Mouse (Mus musculus) granulocyte monocyte progenitor cell, adult 5-6 weeks (primary cell): ENCODE measurements around the gene Slc23a3. TPM values are rescaled to one million over a fixed set of nuclear protein-coding genes. Genes with fewer than 3 reads are reported as not detected.

Experiments
- ATAC-seq: replicated peaks from 2 replicates; pipeline ENCODE4 v1.8.0; 2016; ENCODE audit warnings: mild to moderate bottlenecking, moderate TSS enrichment, inconsistent platforms; ENCODE audit not compliant: poor library complexity, severe bottlenecking
- total RNA-seq, 2 experiments: library from RNA; stranded (forward) in 1 of 2; stranded (reverse) in 1 of 2; fragments of 200-712, 200-1000 nt in 1 of 2; fragments of >200 nt in 1 of 2; fragmentation: Nextera tagmentation in 1 of 2; gene quantifications; 2 replicates each; pipeline ENCODE4 v1.2.3; 2014 to 2017

The Slc23a3 gene
- total RNA-seq, 2 experiments from 2014 or later, result 1.4 TPM; not detected in 1

DNA sequence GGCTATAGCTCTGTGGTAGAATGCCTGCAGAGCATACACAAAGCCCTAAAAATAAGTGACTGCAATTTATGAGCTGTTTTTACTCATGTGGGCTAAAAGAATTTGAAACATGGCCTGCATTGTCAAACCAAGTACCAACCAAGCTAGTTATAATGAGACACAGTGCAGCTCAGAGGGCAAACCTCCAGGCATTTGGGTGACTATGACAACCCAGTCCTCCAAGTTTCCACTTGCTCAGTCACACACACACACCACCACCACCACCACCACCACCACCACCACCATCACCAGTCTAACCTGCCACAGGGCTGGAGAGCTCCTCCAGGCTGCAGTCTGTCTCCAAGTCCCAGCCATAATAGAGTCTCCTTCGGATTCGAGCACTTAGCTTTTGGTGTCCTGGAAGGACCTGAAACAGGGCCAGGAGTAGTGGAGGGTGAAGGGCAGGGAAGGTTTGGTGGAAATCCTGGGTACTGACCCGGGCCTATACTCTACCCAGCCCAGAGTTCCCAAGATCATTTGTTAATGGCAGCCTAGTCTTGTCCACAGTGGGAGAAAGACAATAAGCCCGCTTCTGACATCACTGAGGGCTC, 7.0 kb upstream of the Slc23a3 start:
- no peak for ATAC-seq

DNA sequence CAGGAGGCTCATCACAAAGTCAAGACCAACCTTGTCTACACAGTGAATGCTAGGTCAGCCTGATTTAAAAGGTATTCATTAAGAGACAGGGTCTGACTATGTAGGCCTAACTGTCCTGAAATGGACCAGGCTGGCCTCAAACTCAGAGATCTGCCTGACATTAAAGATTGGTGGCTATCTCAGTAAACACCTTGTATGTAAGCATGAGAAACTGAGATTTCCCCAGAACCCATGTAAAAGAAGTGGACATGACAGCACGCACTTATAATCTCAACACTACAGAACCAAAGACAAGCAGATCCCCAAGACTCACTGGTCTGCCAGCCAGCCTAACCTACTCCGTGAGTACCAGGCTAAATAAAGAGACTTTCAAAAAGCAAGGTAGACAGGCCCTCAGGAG, 4.8 kb upstream of the Slc23a3 start:
- no peak for ATAC-seq

DNA sequence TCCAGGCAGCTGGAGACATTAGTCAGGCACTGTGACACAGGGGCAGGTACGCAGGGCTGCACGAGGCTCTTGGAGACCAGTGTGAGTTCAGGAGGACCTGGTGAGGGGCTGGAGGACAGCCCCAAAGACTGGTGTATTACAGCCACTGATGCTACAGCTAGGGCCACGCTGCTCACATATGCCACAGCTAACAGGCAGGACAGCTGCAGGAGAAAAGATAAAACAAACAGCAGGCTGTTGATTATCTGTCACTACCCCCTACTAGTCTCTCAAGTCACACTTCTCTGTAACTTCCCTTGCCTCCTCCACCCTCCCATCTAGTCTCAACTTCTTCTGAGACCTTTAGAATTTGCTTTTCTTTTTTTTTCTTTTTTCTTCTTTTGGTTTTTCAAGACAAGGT, 3.0 kb upstream of the Slc23a3 start:
- ATAC-seq, result no peak

DNA sequence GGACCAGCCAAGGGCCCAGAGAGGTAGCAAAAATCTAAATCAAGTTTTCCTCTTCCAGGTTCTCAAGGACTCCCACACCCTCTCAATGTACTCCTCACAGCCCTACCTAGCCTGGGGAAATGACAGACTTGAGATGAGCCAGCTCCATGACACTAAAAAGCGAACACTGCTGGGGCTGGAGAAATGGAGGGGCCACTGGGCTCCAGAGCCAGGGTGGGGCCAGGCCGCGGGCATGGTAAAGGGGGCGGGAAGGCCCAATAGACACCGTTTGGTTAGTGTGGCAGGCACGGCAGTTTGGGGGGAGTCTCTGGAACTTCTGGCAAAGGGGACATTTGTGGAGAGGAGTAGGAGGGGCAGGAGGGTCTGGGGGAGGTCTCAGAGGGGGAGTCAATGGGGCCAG, 2.6 kb upstream of the Slc23a3 start:
- ATAC-seq, result no peak

DNA sequence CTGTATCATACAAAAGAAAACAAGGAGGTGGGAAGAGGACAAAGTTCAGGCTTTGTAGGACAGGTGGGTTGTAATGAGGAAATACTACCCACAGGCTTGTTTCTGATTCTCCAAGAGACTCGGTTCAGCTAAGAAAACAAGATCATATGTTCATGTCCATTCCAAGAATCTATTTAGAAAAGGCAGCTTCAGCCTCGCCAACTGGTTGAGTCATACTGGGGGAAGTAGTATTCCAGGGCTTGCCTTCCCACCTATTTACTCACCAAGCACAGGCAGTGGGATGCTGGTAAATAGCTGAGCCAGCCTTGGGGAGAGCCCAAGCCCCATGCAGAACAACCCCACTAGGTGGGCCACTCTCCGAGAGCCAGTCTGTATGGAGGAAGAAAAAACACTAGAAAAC, 5.0 kb downstream of the Slc23a3 start:
- no peak for ATAC-seq

DNA sequence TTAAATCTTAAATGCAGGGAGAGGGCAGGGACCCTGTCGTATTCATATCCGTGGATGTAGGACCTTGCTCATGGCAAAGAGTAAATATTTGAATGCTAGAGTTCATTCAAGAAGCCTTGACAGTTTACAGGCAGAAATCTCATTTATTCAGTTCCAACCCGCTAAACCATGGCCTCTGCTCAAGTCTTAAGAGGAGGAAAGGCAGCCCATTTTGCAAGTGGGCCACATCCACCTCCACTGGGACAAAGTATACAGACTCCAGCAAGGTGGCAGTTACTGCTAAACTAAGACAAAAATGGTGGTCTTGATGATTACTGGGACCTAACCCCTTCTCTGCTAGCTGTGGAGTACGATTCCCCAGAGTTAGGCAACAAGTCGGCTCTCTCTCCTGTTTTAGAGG, 8.3 kb downstream of the Slc23a3 start:
- no peak for ATAC-seq

DNA sequence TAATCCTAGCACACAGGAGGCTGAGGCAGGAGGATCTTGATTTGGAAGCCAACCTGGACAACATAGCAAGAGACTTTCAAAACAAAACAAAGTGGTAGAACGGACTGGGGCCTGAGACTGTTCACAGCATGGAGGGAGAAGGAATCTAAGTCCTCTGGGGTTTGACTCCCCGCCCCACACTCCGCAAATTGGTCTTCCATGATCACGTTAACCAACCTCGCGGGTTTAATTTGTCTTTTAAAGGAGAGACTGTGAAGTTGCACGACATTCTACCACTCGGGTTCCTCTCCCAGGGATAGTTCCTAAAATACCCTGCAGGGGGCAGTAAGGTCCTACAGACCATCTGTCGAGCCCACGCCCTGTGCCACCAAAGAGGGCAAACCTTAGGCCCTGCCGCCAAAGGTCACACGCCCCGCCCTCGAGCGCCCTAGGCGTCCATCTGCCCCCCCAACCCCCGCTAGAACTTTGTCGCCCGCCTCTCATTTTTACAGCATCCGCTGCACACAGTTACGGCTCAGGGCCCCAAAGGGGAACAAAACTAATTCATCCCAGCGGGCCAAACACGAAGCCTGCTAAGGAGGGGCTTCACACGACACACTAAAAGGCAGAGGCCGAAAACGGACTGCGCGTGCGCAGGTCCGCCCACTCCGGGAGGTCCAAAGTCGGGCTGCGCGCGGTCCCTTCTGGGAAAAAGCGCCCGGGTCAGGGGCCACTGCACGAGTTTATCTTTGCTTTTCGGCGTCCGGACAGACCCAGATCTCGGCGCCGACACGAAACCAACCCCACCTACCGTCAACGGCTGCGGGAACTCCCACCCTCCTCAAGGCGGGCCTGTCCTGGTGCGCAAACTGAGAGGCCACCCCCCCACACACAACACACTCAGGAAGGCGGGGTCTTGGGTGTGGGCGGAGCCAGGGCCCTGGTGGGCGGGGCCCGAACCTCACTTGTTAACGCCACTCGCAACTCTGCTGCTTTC, 9.1 kb downstream of the Slc23a3 start, which contains the start of gene Nhej1:
TSS of gene Nhej1 (minus strand) at position 855 of the 976 bp plus-strand sequence.
- peak; percentile 91 for ATAC-seq

DNA sequence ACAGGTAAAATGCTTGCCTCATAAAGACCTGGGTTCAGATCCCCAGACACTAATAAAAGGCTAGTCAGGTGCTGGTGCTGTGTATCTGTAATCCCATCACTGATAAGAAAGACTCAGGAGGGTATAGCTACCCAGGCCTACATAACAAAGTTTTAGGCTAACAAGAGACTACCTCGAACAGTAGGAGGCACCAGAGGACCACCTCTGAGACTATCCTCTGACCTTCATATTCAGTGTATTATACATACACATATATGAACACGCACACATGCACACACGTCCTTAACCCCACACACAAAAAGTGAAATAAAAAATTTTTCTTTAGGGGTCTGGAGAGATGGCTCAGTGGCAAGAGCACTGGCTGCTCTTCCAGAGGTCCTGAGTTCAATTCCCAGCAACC, 11.5 kb downstream of the Slc23a3 start:
- no peak for ATAC-seq

Other genes starting within 250 kb of the Slc23a3 start
- gene Fev, start 248.5 kb downstream of the Slc23a3 start, total RNA-seq (2014; fragmentation: Nextera tagmentation), result not detected in 2 replicates
- gene Fev, start 248.5 kb downstream of the Slc23a3 start, total RNA-seq (2017), result not detected in 2 replicates
- gene Cryba2, start 240.7 kb downstream of the Slc23a3 start, total RNA-seq (2014; fragmentation: Nextera tagmentation), result not detected in 2 replicates
- gene Cryba2, start 240.7 kb downstream of the Slc23a3 start, total RNA-seq (2017), result not detected in 2 replicates
- gene Cfap65, start 198.3 kb downstream of the Slc23a3 start, total RNA-seq (2014; fragmentation: Nextera tagmentation), result not detected in 2 replicates
- not detected in 2 replicates for gene Cfap65, start 198.3 kb downstream of the Slc23a3 start, total RNA-seq (2017)
- gene Ihh, start 182.2 kb downstream of the Slc23a3 start, total RNA-seq (2014; fragmentation: Nextera tagmentation), result not detected in 2 replicates
- not detected in 2 replicates for gene Ihh, start 182.2 kb downstream of the Slc23a3 start, total RNA-seq (2017)
- 5.2 and 10.1 TPM in 2 replicates for gene Nhej1, start 8.7 kb downstream of the Slc23a3 start, total RNA-seq (2014; fragmentation: Nextera tagmentation)
- 5.6 and 13.4 TPM in 2 replicates for gene Nhej1, start 8.7 kb downstream of the Slc23a3 start, total RNA-seq (2017)
- gene Cnppd1, start 8.8 kb upstream of the Slc23a3 start, total RNA-seq (2014; fragmentation: Nextera tagmentation), result 31.3 and 33.9 TPM in 2 replicates
- 33.0 and 36.4 TPM in 2 replicates for gene Cnppd1, start 8.8 kb upstream of the Slc23a3 start, total RNA-seq (2017)
- gene Retreg2, start 8.9 kb upstream of the Slc23a3 start, total RNA-seq (2014; fragmentation: Nextera tagmentation), result 38.3 and 68.0 TPM in 2 replicates
- 35.5 and 52.0 TPM in 2 replicates for gene Retreg2, start 8.9 kb upstream of the Slc23a3 start, total RNA-seq (2017)
- 18.4 and 19.0 TPM in 2 replicates for gene Zfand2b, start 34.8 kb upstream of the Slc23a3 start, total RNA-seq (2014; fragmentation: Nextera tagmentation)
- 9.5 and 18.2 TPM in 2 replicates for gene Zfand2b, start 34.8 kb upstream of the Slc23a3 start, total RNA-seq (2017)
- 8.9 and 10.1 TPM in 2 replicates for gene Abcb6, start 46.5 kb upstream of the Slc23a3 start, total RNA-seq (2014; fragmentation: Nextera tagmentation)
- gene Abcb6, start 46.5 kb upstream of the Slc23a3 start, total RNA-seq (2017), result 7.5 and 8.4 TPM in 2 replicates
- 11.3 and 11.6 TPM in 2 replicates for gene Ankzf1, start 58.3 kb upstream of the Slc23a3 start, total RNA-seq (2014; fragmentation: Nextera tagmentation)
- gene Ankzf1, start 58.3 kb upstream of the Slc23a3 start, total RNA-seq (2017), result 20.0 and 20.9 TPM in 2 replicates
- gene Atg9a, start 58.3 kb upstream of the Slc23a3 start, total RNA-seq (2014; fragmentation: Nextera tagmentation), result 21.5 and 25.7 TPM in 2 replicates
- gene Atg9a, start 58.3 kb upstream of the Slc23a3 start, total RNA-seq (2017), result 5.1 and 13.4 TPM in 2 replicates
- gene Glb1l, start 76.9 kb upstream of the Slc23a3 start, total RNA-seq (2014; fragmentation: Nextera tagmentation), result 37.1 and 57.6 TPM in 2 replicates
- 13.0 and 15.0 TPM in 2 replicates for gene Glb1l, start 76.9 kb upstream of the Slc23a3 start, total RNA-seq (2017)
- 212 and 224 TPM in 2 replicates for gene Stk16, start 76.9 kb upstream of the Slc23a3 start, total RNA-seq (2014; fragmentation: Nextera tagmentation)
- 152 and 160 TPM in 2 replicates for gene Stk16, start 76.9 kb upstream of the Slc23a3 start, total RNA-seq (2017)
- 541 and 690 TPM in 2 replicates for gene Tuba4a, start 86.0 kb upstream of the Slc23a3 start, total RNA-seq (2014; fragmentation: Nextera tagmentation)
- 491 and 534 TPM in 2 replicates for gene Tuba4a, start 86.0 kb upstream of the Slc23a3 start, total RNA-seq (2017)
- gene A630095N17Rik, start 98.2 kb upstream of the Slc23a3 start, total RNA-seq (2014; fragmentation: Nextera tagmentation), result not detected in 2 replicates
- 2.7 TPM in 1 of 2 replicates, not detected in the other for gene A630095N17Rik, start 98.2 kb upstream of the Slc23a3 start, total RNA-seq (2017)
- gene Dnajb2, start 102.5 kb upstream of the Slc23a3 start, total RNA-seq (2014; fragmentation: Nextera tagmentation), result 0.66 and 4.1 TPM in 2 replicates
- 1.5 and 1.6 TPM in 2 replicates for gene Dnajb2, start 102.5 kb upstream of the Slc23a3 start, total RNA-seq (2017)
- gene Ptprn, start 130.6 kb upstream of the Slc23a3 start, total RNA-seq (2014; fragmentation: Nextera tagmentation), result not detected in 2 replicates
- not detected in 2 replicates for gene Ptprn, start 130.6 kb upstream of the Slc23a3 start, total RNA-seq (2017)
- gene Resp18, start 144.5 kb upstream of the Slc23a3 start, total RNA-seq (2014; fragmentation: Nextera tagmentation), result not detected in 2 replicates
- gene Resp18, start 144.5 kb upstream of the Slc23a3 start, total RNA-seq (2017), result not detected in 2 replicates
- 35.6 and 44.7 TPM in 2 replicates for gene Dnpep, start 184.1 kb upstream of the Slc23a3 start, total RNA-seq (2014; fragmentation: Nextera tagmentation)
- 26.6 and 47.7 TPM in 2 replicates for gene Dnpep, start 184.1 kb upstream of the Slc23a3 start, total RNA-seq (2017)
- not detected in 2 replicates for gene Des, start 226.4 kb upstream of the Slc23a3 start, total RNA-seq (2014; fragmentation: Nextera tagmentation)
- gene Des, start 226.4 kb upstream of the Slc23a3 start, total RNA-seq (2017), result not detected in 2 replicates
- not detected in 2 replicates for gene Speg, start 241.4 kb upstream of the Slc23a3 start, total RNA-seq (2014; fragmentation: Nextera tagmentation)
- 0.05 TPM in 1 of 2 replicates, not detected in the other for gene Speg, start 241.4 kb upstream of the Slc23a3 start, total RNA-seq (2017)